Mouse (Mus musculus): ENCODE results near the gene Tbcd. TPM values are rescaled to one million over a fixed set of nuclear protein-coding genes. Genes with fewer than 3 reads are reported as not detected.
A peak's percentile ranks its signal among the peaks of the same experiment; 100 is the strongest.

Tbcd gene
- polyA plus RNA-seq, 1 experiment = 84.6 TPM

GRCm38 (mm10) chr11:121434156-121435155, 17.3 kb upstream of the Tbcd start, which contains the start of gene Fn3k:
Gene Fn3k (plus strand): TSS chr11:121434913.
- no peak for TF ChIP-seq CTCF (IDR thresholded peaks at IDR 0.05; ENCODE audit: borderline replicate concordance, extremely low read depth, insufficient read depth, insufficient read length)
- no peak for TF ChIP-seq POLR2A (IDR thresholded peaks at IDR 0.05; ENCODE audit: borderline replicate concordance, extremely low read depth, insufficient read depth, insufficient read length, poor library complexity, severe bottlenecking)
- DNase-seq (ENCODE audit: low read depth) = peak; percentile 95

GRCm38 (mm10) chr11:121437236-121437635, 14.5 kb upstream of the Tbcd start:
- no peak for DNase-seq (ENCODE audit: low read depth)
- TF ChIP-seq POLR2A (IDR thresholded peaks at IDR 0.05; ENCODE audit: borderline replicate concordance, extremely low read depth, insufficient read depth, insufficient read length, poor library complexity, severe bottlenecking) = no peak
- no peak for TF ChIP-seq CTCF (IDR thresholded peaks at IDR 0.05; ENCODE audit: borderline replicate concordance, extremely low read depth, insufficient read depth, insufficient read length)

- no peak for DNase-seq (ENCODE audit: low read depth)
- no peak for TF ChIP-seq POLR2A (IDR thresholded peaks at IDR 0.05; ENCODE audit: borderline replicate concordance, extremely low read depth, insufficient read depth, insufficient read length, poor library complexity, severe bottlenecking)
- no peak for TF ChIP-seq CTCF (IDR thresholded peaks at IDR 0.05; ENCODE audit: borderline replicate concordance, extremely low read depth, insufficient read depth, insufficient read length)
Observed at GRCm38 (mm10) chr11:121439686-121440292, 12.0 kb upstream of the Tbcd start.

- no peak for DNase-seq (ENCODE audit: low read depth)
- TF ChIP-seq POLR2A (IDR thresholded peaks at IDR 0.05; ENCODE audit: borderline replicate concordance, extremely low read depth, insufficient read depth, insufficient read length, poor library complexity, severe bottlenecking) = no peak
- no peak for TF ChIP-seq CTCF (IDR thresholded peaks at IDR 0.05; ENCODE audit: borderline replicate concordance, extremely low read depth, insufficient read depth, insufficient read length)
Observed at GRCm38 (mm10) chr11:121441653-121442052, 10.1 kb upstream of the Tbcd start.

GRCm38 (mm10) chr11:121442076-121442475, 9.7 kb upstream of the Tbcd start:
- TF ChIP-seq POLR2A (IDR thresholded peaks at IDR 0.05; ENCODE audit: borderline replicate concordance, extremely low read depth, insufficient read depth, insufficient read length, poor library complexity, severe bottlenecking) (no peak), CTCF (IDR thresholded peaks at IDR 0.05; ENCODE audit: borderline replicate concordance, extremely low read depth, insufficient read depth, insufficient read length) (no peak)
- DNase-seq (ENCODE audit: low read depth) = no peak

GRCm38 (mm10) chr11:121451216-121451726, 478 bp upstream of the Tbcd start:
- no peak for TF ChIP-seq CTCF (IDR thresholded peaks at IDR 0.05; ENCODE audit: borderline replicate concordance, extremely low read depth, insufficient read depth, insufficient read length)
- TF ChIP-seq POLR2A (IDR thresholded peaks at IDR 0.05; ENCODE audit: borderline replicate concordance, extremely low read depth, insufficient read depth, insufficient read length, poor library complexity, severe bottlenecking) = no peak
- DNase-seq (ENCODE audit: low read depth) = no peak

- no peak for DNase-seq (ENCODE audit: low read depth)
- TF ChIP-seq POLR2A (IDR thresholded peaks at IDR 0.05; ENCODE audit: borderline replicate concordance, extremely low read depth, insufficient read depth, insufficient read length, poor library complexity, severe bottlenecking) (no peak), CTCF (IDR thresholded peaks at IDR 0.05; ENCODE audit: borderline replicate concordance, extremely low read depth, insufficient read depth, insufficient read length) (no peak)
Observed at GRCm38 (mm10) chr11:121457874-121458273, 6.1 kb downstream of the Tbcd start.

GRCm38 (mm10) chr11:121467408-121467807, 15.7 kb downstream of the Tbcd start:
- no peak for DNase-seq (ENCODE audit: low read depth)

GRCm38 (mm10) chr11:121474831-121475230, 23.1 kb downstream of the Tbcd start:
- TF ChIP-seq CTCF (IDR thresholded peaks at IDR 0.05; ENCODE audit: borderline replicate concordance, extremely low read depth, insufficient read depth, insufficient read length) (no peak), POLR2A (IDR thresholded peaks at IDR 0.05; ENCODE audit: borderline replicate concordance, extremely low read depth, insufficient read depth, insufficient read length, poor library complexity, severe bottlenecking) (no peak)

More at GRCm38 (mm10) chr11:121467408-121467807, 15.7 kb downstream of the Tbcd start:
- TF ChIP-seq POLR2A (IDR thresholded peaks at IDR 0.05; ENCODE audit: borderline replicate concordance, extremely low read depth, insufficient read depth, insufficient read length, poor library complexity, severe bottlenecking) (no peak), CTCF (IDR thresholded peaks at IDR 0.05; ENCODE audit: borderline replicate concordance, extremely low read depth, insufficient read depth, insufficient read length) (no peak)

GRCm38 (mm10) chr11:121475699-121476415, 24.1 kb downstream of the Tbcd start:
- DNase-seq (ENCODE audit: low read depth) = peak; percentile 81
- TF ChIP-seq POLR2A (IDR thresholded peaks at IDR 0.05; ENCODE audit: borderline replicate concordance, extremely low read depth, insufficient read depth, insufficient read length, poor library complexity, severe bottlenecking) = no peak
- TF ChIP-seq CTCF (IDR thresholded peaks at IDR 0.05; ENCODE audit: borderline replicate concordance, extremely low read depth, insufficient read depth, insufficient read length) = peak; percentile 93

More at GRCm38 (mm10) chr11:121474831-121475230, 23.1 kb downstream of the Tbcd start:
- DNase-seq (ENCODE audit: low read depth) = no peak

All from brain, embryonic 14.5 days (tissue).